Mouse (Mus musculus) olfactory bulb, adult 2 months (tissue): ENCODE results near the gene Ifnlr1.

Experiments
- CTCF ChIP-seq: fragments of 200-500 bp; IDR thresholded peaks from 2 replicates; pipeline ENCODE4 v1.5.1; 2012; ENCODE audit warnings: low read depth, mild to moderate bottlenecking, low read length, moderate library complexity; ENCODE audit not compliant: insufficient read depth
- POLR2A ChIP-seq: fragments of 200-500 bp; IDR thresholded peaks from 2 replicates; pipeline ENCODE4 v1.6.1; 2012; ENCODE audit warnings: mild to moderate bottlenecking, low read depth, low read length, moderate library complexity; ENCODE audit not compliant: insufficient read depth

- no peak for TF ChIP-seq POLR2A
- no peak for TF ChIP-seq CTCF
Observed at GRCm38 (mm10) chr4:135722540-135723290, 36.6 kb downstream of the Ifnlr1 start.
